Mouse (Mus musculus) limb, embryonic 13.5 days (tissue): ENCODE data around the gene Dnmt3l. TPM values are rescaled to one million over a fixed set of nuclear protein-coding genes. Genes with fewer than 3 reads are reported as not detected.
"Not testable (repeated sequence)": the region's sequence is repeated elsewhere in the genome, so short reads cannot be mapped to it uniquely, and the experiment has no call there.

Experiments used
- ATAC-seq: fragments of 200-750 bp; cut with Nextera tagmentation; 2 replicates; pipeline ENCODE4 v1.8.0; 2017; ENCODE audit warnings: low read depth, moderate number of reproducible peaks, moderate TSS enrichment; ENCODE audit not compliant: low FRiP score
- H3K27ac ChIP-seq: fragments of 300-500 bp; sonication (generic); 2 replicates; pipeline ENCODE4 v1.5.1; 2015; ENCODE audit warnings: inconsistent platforms, mild to moderate bottlenecking, moderate library complexity
- H3K27me3 ChIP-seq: fragments of 300-500 bp; sonication (generic); 2 replicates; pipeline ENCODE4 v1.6.1; 2015; ENCODE audit warnings: mild to moderate bottlenecking, inconsistent platforms
- H3K36me3 ChIP-seq: fragments of 300-500 bp; sonication (generic); 2 replicates; pipeline ENCODE4 v1.6.1; 2015; ENCODE audit warnings: inconsistent platforms, mild to moderate bottlenecking, moderate library complexity
- H3K4me1 ChIP-seq: fragments of 300-500 bp; sonication (generic); 2 replicates; pipeline ENCODE4 v1.6.1; 2015; ENCODE audit warnings: inconsistent platforms
- H3K4me2 ChIP-seq: fragments of 300-500 bp; sonication (generic); replicated peaks from 2 replicates; pipeline ENCODE4 v1.6.1; 2015; ENCODE audit warnings: inconsistent platforms, mild to moderate bottlenecking, moderate library complexity
- H3K4me3 ChIP-seq: fragments of 300-500 bp; sonication (generic); 2 replicates; pipeline ENCODE4 v1.5.1; 2015; ENCODE audit warnings: moderate library complexity, mild to moderate bottlenecking, inconsistent platforms
- H3K9ac ChIP-seq: fragments of 300-500 bp; sonication (generic); 2 replicates; pipeline ENCODE4 v1.6.1; 2015; ENCODE audit warnings: mild to moderate bottlenecking, inconsistent platforms
- H3K9me3 ChIP-seq: fragments of 300-500 bp; sonication (generic); 2 replicates; pipeline ENCODE4 v1.6.1; 2016; ENCODE audit warnings: inconsistent platforms
- WGBS: fragments of 180-500 bp; shearing (Covaris S2); methylation state at CpG from one replicate; pipeline ENCODE4 v1.1.7; 2015; 5-methylcytosine and 5-hydroxymethylcytosine counted together
- polyA plus RNA-seq: library from polyadenylated mRNA; unstranded; fragments of >200 nt; fragmentation: Nextera tagmentation; extraction: Ambion mirVana; gene quantifications from 2 replicates; pipeline ENCODE4 v1.2.1, GENCODE M21; 2015

Dnmt3l gene
- polyA plus RNA-seq, 1 experiment from 2014 or later: 0.17 TPM

- not testable (repeated sequence) for ATAC-seq, H3K27ac ChIP-seq, H3K4me3 ChIP-seq, H3K9ac ChIP-seq, H3K36me3 ChIP-seq, H3K9me3 ChIP-seq, H3K27me3 ChIP-seq, H3K4me2 ChIP-seq
- WGBS: 93% methylated on average over 5 of the region's 5 CpGs
- H3K4me1 ChIP-seq: peaks cover 35% of the 10 kb centered on the region
Observed at GRCm38 (mm10) chr10:78011116-78011515, 30.6 kb upstream of the Dnmt3l start.

GRCm38 (mm10) chr10:78012661-78013495, 28.9 kb upstream of the Dnmt3l start:
- no peaks in the 10 kb centered on the region for H3K36me3 ChIP-seq
- peaks cover 17% of the 10 kb centered on the region for H3K4me1 ChIP-seq
- H3K9me3 ChIP-seq: peaks cover 6% of the 10 kb centered on the region; the same call in 1 of the 2 replicates
- no peak overlapping the region for H3K27ac ChIP-seq
- no peak overlapping the region for H3K4me3 ChIP-seq
- 93% methylated on average over 18 of the region's 18 CpGs for WGBS
- no peak overlapping the region for H3K9ac ChIP-seq
- no peak for ATAC-seq
- no peaks in the 10 kb centered on the region for H3K27me3 ChIP-seq
- H3K4me2 ChIP-seq: no peak overlapping the region

DNA sequence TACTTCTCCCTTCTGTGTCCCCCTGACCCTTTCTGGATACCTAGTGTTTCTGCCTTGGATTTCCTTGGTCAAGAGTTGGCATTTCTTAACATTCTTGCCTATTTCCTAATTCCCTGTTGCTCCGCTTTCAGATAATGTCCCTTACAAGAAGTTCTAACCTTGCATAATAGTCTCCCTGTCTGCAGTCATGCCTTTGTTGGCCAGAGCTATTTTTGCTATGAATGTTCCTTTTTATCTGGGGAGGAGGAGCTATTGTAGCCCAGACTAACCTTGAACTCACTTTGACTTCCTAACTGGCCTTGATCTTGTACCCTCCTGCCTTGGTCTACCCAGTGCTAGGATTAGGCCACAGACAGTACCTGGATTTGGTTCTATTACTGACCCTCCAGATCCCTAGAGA, 26.3 kb upstream of the Dnmt3l start:
- Histone ChIP-seq H3K27me3 (no peaks in the 10 kb centered on the region), H3K9me3 (peaks cover 6% of the 10 kb centered on the region; the same call in 1 of the 2 replicates), H3K36me3 (no peaks in the 10 kb centered on the region), H3K4me1 (peaks cover 3% of the 10 kb centered on the region), H3K4me2 (no peak overlapping the region), H3K4me3 (no peak overlapping the region), H3K27ac (no peak overlapping the region), H3K9ac (no peak overlapping the region)
- WGBS: 83% methylated on average over 1 of the region's 1 CpGs
- no peak for ATAC-seq

- Histone ChIP-seq H3K9me3 (peaks cover 6% of the 10 kb centered on the region; the same call in 1 of the 2 replicates), H3K4me3 (no peak overlapping the region), H3K27ac (no peak overlapping the region), H3K27me3 (no peaks in the 10 kb centered on the region), H3K4me1 (no peaks in the 10 kb centered on the region), H3K4me2 (no peak overlapping the region), H3K36me3 (no peaks in the 10 kb centered on the region), H3K9ac (no peak overlapping the region)
- no peak for ATAC-seq
- 54% methylated on average over 5 of the region's 5 CpGs for WGBS
Observed at GRCm38 (mm10) chr10:78016366-78016765, 25.4 kb upstream of the Dnmt3l start.

- H3K27me3 ChIP-seq: no peaks in the 10 kb centered on the region
- no peaks in the 10 kb centered on the region for H3K4me1 ChIP-seq
- peak; percentile 69 for ATAC-seq
- whole genome bisulfite sequencing: 10% methylated on average over 19 of the region's 19 CpGs
- peaks cover 6% of the 10 kb centered on the region; the same call in 1 of the 2 replicates for H3K9me3 ChIP-seq
- no peaks in the 10 kb centered on the region for H3K36me3 ChIP-seq
- no peak overlapping the region for H3K27ac ChIP-seq
- H3K4me3 ChIP-seq: peak overlapping the region; percentile 25; the same call in 1 of the 2 replicates
- peak overlapping the region; percentile 63 for H3K4me2 ChIP-seq
- H3K9ac ChIP-seq: no peak overlapping the region
Observed at GRCm38 (mm10) chr10:78018797-78019203, 22.9 kb upstream of the Dnmt3l start.

DNA sequence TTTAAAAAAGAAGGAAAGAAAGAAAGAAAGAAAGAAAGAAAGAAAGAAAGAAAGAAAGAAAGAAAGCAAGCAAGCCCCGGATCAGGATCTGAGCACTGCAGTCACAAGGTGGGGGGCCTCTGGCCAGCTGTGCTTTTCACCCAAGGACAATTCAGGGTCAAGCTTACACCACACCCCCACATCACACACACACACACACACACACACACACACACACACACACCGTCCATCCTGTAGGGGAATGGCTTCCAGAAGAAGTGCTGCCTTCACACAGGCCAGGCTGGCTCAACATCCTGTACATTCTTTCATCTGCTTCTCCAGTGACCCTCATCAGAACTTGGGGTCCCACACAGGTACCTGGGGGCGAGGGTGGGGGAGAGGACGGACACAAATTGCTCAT, 22.5 kb upstream of the Dnmt3l start:
- Histone ChIP-seq H3K9ac (no peak overlapping the region), H3K27ac (no peak overlapping the region), H3K4me2 (no peak overlapping the region), H3K27me3 (no peaks in the 10 kb centered on the region), H3K4me1 (no peaks in the 10 kb centered on the region), H3K9me3 (peaks cover 5% of the 10 kb centered on the region; the same call in 1 of the 2 replicates), H3K36me3 (no peaks in the 10 kb centered on the region), H3K4me3 (no peak overlapping the region)
- no peak for ATAC-seq
- 83% methylated on average over 4 of the region's 4 CpGs for WGBS

- not testable (repeated sequence) for H3K27me3 ChIP-seq, H3K9ac ChIP-seq, ATAC-seq, H3K27ac ChIP-seq, H3K9me3 ChIP-seq, H3K4me3 ChIP-seq, H3K4me2 ChIP-seq, H3K36me3 ChIP-seq, H3K4me1 ChIP-seq
- 95% methylated on average over 7 of the region's 11 CpGs for WGBS
Observed at GRCm38 (mm10) chr10:78019984-78020383, 21.8 kb upstream of the Dnmt3l start.

- H3K27ac ChIP-seq, H3K9ac ChIP-seq, H3K4me1 ChIP-seq, H3K4me2 ChIP-seq, H3K27me3 ChIP-seq, ATAC-seq, H3K9me3 ChIP-seq, H3K4me3 ChIP-seq, H3K36me3 ChIP-seq: not testable (repeated sequence)
- WGBS: 73% methylated on average over 6 of the region's 8 CpGs
Observed at GRCm38 (mm10) chr10:78025453-78025852, 16.3 kb upstream of the Dnmt3l start.

DNA sequence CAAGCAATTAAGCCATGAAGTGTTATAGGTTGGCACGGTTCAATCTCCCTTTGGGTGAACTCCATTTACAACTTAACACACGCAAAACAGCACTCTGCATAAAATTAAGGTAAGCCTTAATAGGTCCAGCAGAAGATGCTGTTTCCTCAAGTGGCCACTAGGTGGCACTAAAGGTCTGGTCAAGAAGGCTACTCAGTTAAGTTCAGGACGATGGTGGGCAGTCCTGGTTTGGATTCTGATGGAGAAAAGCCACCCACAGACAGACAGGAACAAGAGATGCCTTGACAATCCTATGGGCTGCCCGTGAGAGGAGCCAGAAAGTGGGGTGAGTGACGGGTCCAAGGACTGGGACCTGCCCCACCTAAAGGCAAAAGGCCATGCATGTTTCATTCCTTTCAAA, 13.6 kb upstream of the Dnmt3l start:
- H3K9ac ChIP-seq: no peak overlapping the region

DNA sequence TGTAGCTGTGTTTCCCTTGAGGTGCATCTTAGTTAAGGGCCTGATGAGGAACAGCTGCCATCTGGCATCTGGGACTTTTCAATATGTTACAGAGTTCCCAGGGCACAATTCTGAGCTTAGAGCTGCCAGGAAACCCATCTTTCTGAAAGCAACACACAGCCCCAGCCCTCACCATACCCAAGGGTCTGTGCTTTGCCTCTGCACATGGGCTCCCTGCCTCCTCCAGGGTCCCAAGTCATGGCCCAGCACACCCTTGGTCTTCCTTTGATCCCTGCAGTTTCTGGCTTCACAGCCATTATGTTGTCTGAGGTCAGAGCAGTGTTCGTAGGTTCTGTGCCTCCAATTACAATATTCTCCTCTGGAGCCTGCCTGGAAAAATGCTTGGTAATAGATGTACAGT, 12.7 kb upstream of the Dnmt3l start:
- Histone ChIP-seq H3K27me3 (no peaks in the 10 kb centered on the region), H3K4me1 (no peaks in the 10 kb centered on the region), H3K27ac (no peak overlapping the region), H3K9ac (no peak overlapping the region), H3K9me3 (no peaks in the 10 kb centered on the region), H3K4me2 (no peak overlapping the region), H3K36me3 (no peaks in the 10 kb centered on the region), H3K4me3 (no peak overlapping the region)
- WGBS: 68% methylated on average over 1 of the region's 1 CpGs
- ATAC-seq: no peak

More for the DNA sequence above, 13.6 kb upstream of the Dnmt3l start:
- Histone ChIP-seq H3K4me1 (no peaks in the 10 kb centered on the region), H3K4me2 (no peak overlapping the region), H3K9me3 (no peaks in the 10 kb centered on the region), H3K27ac (no peak overlapping the region), H3K4me3 (no peak overlapping the region), H3K27me3 (no peaks in the 10 kb centered on the region), H3K36me3 (no peaks in the 10 kb centered on the region)
- ATAC-seq: peak; percentile 78
- WGBS: 5% methylated on average over 5 of the region's 5 CpGs

- ATAC-seq: no peak
- H3K27me3 ChIP-seq: no peaks in the 10 kb centered on the region
- H3K4me3 ChIP-seq: no peak overlapping the region
- WGBS: 69% methylated on average over 2 of the region's 2 CpGs
- no peaks in the 10 kb centered on the region for H3K36me3 ChIP-seq
- no peaks in the 10 kb centered on the region for H3K9me3 ChIP-seq
- H3K4me1 ChIP-seq: no peaks in the 10 kb centered on the region
- H3K4me2 ChIP-seq: no peak overlapping the region
- H3K9ac ChIP-seq: no peak overlapping the region
- no peak overlapping the region for H3K27ac ChIP-seq
Observed at GRCm38 (mm10) chr10:78031987-78032386, 9.8 kb upstream of the Dnmt3l start.

DNA sequence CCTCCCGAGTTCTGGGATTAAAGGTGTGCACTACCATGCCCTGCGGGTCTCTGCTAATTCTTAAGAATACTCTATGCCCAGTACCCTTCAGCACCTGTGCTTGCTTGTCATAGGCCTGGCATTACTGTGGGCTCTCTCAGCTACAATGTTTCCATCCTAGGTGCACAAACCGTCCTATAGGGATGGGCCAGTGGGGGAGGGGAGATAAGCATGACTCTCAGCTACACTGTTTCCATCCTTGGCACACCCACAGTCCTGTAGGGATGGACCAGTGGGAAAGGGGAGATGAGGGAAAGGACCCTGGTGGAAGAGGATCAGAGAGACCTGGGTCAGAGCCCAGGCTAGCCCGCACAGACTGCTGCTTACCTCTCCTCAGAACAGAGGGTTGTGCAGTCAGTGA, 4.6 kb upstream of the Dnmt3l start:
- H3K4me3 ChIP-seq: no peak overlapping the region
- no peak overlapping the region for H3K27ac ChIP-seq
- 0 out of 2 replicates have a peak, but pooled peaks cover under 1% of the 10 kb centered on the region for H3K27me3 ChIP-seq
- H3K4me2 ChIP-seq: no peak overlapping the region
- H3K9me3 ChIP-seq: no peaks in the 10 kb centered on the region
- H3K36me3 ChIP-seq: no peaks in the 10 kb centered on the region
- no peak overlapping the region for H3K9ac ChIP-seq
- 80% methylated on average over 4 of the region's 4 CpGs for WGBS
- no peak for ATAC-seq
- peaks cover under 1% of the 10 kb centered on the region; the same call in 1 of the 2 replicates for H3K4me1 ChIP-seq

DNA sequence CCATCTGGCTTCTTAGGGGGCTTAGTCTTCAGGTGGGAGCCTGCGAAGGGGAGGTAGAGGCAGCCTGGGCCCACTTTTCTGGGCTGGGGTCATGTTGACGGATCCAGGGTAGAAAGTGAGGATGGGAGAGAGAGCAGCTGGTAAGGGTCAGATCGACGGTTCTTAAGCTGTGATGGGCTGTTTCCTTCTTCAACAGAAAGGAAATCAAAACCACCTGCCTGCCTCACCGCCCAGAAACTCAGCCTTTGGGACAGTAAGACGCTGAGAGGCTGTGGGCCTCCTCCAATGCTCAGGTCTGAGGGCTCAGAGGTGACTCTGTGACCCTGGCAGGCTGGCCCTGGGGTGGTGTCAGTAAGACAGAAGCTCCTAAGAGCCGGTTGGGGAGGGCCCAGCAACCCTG, 349 bp downstream of the Dnmt3l start:
- Histone ChIP-seq H3K4me3 (no peak overlapping the region), H3K27ac (no peak overlapping the region), H3K4me1 (peaks cover 16% of the 10 kb centered on the region), H3K36me3 (no peaks in the 10 kb centered on the region), H3K4me2 (no peak overlapping the region), H3K9ac (no peak overlapping the region), H3K27me3 (peaks cover 11% of the 10 kb centered on the region; the same call in 1 of the 2 replicates), H3K9me3 (no peaks in the 10 kb centered on the region)
- 40% methylated on average over 7 of the region's 7 CpGs for WGBS
- ATAC-seq: no peak
